Mouse (Mus musculus) hindbrain, embryonic 12.5 days (tissue): ENCODE data around the gene Baz1b. TPM values are rescaled to one million over a fixed set of nuclear protein-coding genes. Genes with fewer than 3 reads are reported as not detected.
"Not testable (repeated sequence)": the region's sequence is repeated elsewhere in the genome, so short reads cannot be mapped to it uniquely, and the experiment has no call there.

ENCODE experiments used
- ATAC-seq: fragments of 200-750 bp; cut with Nextera tagmentation; 2 replicates; pipeline ENCODE4 v1.8.0; 2017; ENCODE audit warnings: moderate TSS enrichment; ENCODE audit not compliant: low FRiP score
- H3K27ac ChIP-seq: fragments of 300-500 bp; sonication (generic); 2 replicates; pipeline ENCODE4 v1.5.1; 2016; ENCODE audit warnings: mild to moderate bottlenecking
- H3K27me3 ChIP-seq: fragments of 300-500 bp; sonication (generic); 2 replicates; pipeline ENCODE4 v1.6.1; 2016; ENCODE audit warnings: mild to moderate bottlenecking
- H3K36me3 ChIP-seq: fragments of 300-500 bp; sonication (generic); 2 replicates; pipeline ENCODE4 v1.6.1; 2016; ENCODE audit warnings: mild to moderate bottlenecking
- H3K4me1 ChIP-seq: fragments of 300-500 bp; sonication (generic); 2 replicates; pipeline ENCODE4 v1.6.1; 2016
- H3K4me2 ChIP-seq: fragments of 300-500 bp; sonication (generic); replicated peaks from 2 replicates; pipeline ENCODE4 v1.6.1; 2016; ENCODE audit warnings: mild to moderate bottlenecking
- H3K4me3 ChIP-seq: fragments of 300-500 bp; sonication (generic); 2 replicates; pipeline ENCODE4 v1.5.1; 2016; ENCODE audit warnings: mild to moderate bottlenecking
- H3K9ac ChIP-seq: fragments of 300-500 bp; sonication (generic); 2 replicates; pipeline ENCODE4 v1.6.1; 2016; ENCODE audit warnings: mild to moderate bottlenecking, moderate library complexity
- H3K9me3 ChIP-seq: fragments of 300-500 bp; sonication (generic); replicated peaks from 2 replicates; pipeline ENCODE4 v1.6.1; 2016; ENCODE audit warnings: mild to moderate bottlenecking
- whole genome bisulfite sequencing: fragments of 180-500 bp; shearing (Covaris S2); methylation state at CpG from one replicate; pipeline ENCODE4 v1.1.7; 2016; 5-methylcytosine and 5-hydroxymethylcytosine counted together
- polyA plus RNA-seq: library from polyadenylated mRNA; unstranded; fragments of >200 nt; fragmentation: Nextera tagmentation; extraction: Ambion mirVana; gene quantifications from 2 replicates; pipeline ENCODE4 v1.2.1, GENCODE M21; 2016

Gene Baz1b
- polyA plus RNA-seq, 1 experiment from 2014 or later: 63.6 TPM

DNA sequence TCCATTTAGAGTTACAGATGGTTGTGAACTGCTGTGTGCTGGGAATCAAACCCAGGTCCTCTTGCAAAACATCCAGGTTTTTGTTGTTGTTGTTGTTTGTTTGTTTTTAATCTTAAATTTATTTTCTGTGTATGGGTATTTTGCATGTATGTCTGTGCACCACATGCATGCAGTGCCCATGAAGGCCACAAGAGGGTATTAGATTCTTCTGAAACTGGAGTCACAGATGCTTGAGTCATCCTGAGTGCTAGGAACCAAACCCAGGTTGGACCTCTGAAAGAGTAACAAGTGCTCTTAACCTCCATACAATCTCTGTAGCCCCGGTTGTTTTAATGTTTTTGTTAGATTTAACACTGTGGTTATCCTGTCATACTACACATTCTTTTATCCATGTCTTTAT, 21.1 kb downstream of the Baz1b start:
- Histone ChIP-seq H3K36me3 (peaks cover 84% of the 10 kb centered on the region), H3K9me3 (no peaks in the 10 kb centered on the region), H3K9ac (no peak overlapping the region), H3K4me1 (no peaks in the 10 kb centered on the region), H3K27me3 (no peaks in the 10 kb centered on the region), H3K4me3 (no peak overlapping the region), H3K27ac (no peak overlapping the region), H3K4me2 (no peak overlapping the region)
- WGBS: 95% methylated on average over 1 of the region's 1 CpGs
- ATAC-seq: no peak

DNA sequence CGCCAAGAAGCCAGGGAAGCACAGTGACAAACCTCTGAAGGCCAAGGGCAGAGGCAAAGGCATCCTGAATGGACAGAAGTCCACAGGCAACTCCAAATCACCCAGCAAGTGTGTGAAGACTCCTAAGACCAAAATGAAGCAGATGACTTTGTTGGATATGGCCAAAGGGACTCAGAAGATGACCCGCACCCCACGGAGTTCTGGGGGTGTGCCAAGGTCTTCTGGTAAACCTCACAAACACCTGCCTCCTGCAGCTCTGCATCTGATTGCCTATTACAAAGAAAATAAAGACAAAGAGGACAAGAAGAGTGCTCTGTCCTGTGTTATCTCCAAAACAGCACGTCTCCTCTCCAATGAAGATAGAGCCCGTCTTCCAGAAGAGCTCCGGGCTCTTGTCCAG, 29.8 kb downstream of the Baz1b start:
- Histone ChIP-seq H3K36me3 (peaks cover 87% of the 10 kb centered on the region), H3K27me3 (no peaks in the 10 kb centered on the region), H3K4me1 (no peaks in the 10 kb centered on the region), H3K27ac (no peak overlapping the region), H3K4me2 (no peak overlapping the region), H3K9me3 (no peaks in the 10 kb centered on the region), H3K4me3 (no peak overlapping the region), H3K9ac (no peak overlapping the region)
- ATAC-seq: no peak
- WGBS: 94% methylated on average over 6 of the region's 6 CpGs

DNA sequence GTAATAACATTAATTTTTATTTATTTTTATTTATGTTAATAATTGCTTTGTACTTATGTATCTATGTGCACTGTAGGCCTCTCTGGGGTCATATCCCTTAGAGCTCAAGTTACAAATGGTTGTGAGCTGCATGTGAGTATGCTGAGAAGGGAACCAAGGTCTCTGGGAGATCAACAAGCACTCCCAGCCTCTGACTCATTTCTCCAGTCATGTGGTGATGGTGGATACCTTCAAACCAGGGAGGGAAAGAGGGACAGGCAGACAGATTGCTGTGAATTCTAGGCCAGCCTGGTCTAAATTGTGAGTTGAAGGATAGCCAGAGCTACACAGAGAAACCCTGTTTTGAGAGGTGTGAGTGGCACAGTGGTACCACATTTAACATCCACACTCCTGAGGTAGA, 33.9 kb downstream of the Baz1b start:
- Histone ChIP-seq H3K27me3 (no peaks in the 10 kb centered on the region), H3K27ac (no peak overlapping the region), H3K4me2 (no peak overlapping the region), H3K4me3 (no peak overlapping the region), H3K9ac (no peak overlapping the region), H3K36me3 (peaks cover 88% of the 10 kb centered on the region), H3K9me3 (no peaks in the 10 kb centered on the region), H3K4me1 (no peaks in the 10 kb centered on the region)
- no peak for ATAC-seq

DNA sequence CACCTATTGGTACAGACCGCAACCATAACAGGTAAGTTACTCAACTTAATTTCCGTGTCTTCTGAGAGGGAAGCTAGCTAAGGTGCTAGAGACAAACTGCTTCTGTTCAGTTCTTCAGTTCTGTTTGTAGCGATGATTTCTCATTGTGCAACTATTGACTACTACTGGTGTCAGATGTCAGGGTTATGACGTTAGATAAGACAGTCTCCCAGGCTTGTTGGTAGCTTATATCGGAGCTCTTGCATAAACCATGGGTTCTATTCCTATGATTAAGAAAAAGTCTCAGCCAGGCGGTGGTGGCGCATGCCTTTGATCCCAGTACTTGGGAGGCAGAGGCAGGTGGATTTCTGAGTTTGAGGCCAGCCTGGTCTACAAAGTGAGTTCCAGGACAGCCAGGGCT, 35.0 kb downstream of the Baz1b start:
- Histone ChIP-seq H3K36me3 (peaks cover 85% of the 10 kb centered on the region), H3K27ac (no peak overlapping the region), H3K4me2 (no peak overlapping the region), H3K4me1 (no peaks in the 10 kb centered on the region), H3K9me3 (no peaks in the 10 kb centered on the region), H3K9ac (no peak overlapping the region), H3K27me3 (no peaks in the 10 kb centered on the region), H3K4me3 (no peak overlapping the region)
- 94% methylated on average over 7 of the region's 7 CpGs for WGBS
- ATAC-seq: no peak

DNA sequence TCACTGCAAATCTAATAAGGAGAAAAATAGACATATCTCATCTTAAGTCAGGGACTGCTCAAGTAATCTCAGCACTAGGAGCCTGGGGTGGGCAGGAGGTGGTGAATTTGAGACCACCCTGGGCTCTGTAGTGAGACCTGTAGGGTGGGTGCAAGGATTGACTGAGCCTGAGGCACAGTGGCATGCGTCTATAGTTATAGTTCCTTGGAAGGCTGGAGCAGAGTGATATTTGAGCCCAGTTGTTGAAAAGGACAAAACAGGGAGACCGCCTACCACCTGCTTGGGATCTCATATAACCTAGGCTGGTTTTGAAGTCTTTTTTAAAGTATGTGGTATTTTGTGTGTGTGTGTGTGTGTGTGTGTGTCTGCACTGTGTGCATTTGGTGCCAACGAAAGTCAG, 37.1 kb downstream of the Baz1b start:
- 94% methylated on average over 3 of the region's 3 CpGs for WGBS
- H3K4me1 ChIP-seq: no peaks in the 10 kb centered on the region
- H3K4me3 ChIP-seq: no peak overlapping the region
- peaks cover 83% of the 10 kb centered on the region for H3K36me3 ChIP-seq
- no peak overlapping the region for H3K9ac ChIP-seq
- no peaks in the 10 kb centered on the region for H3K9me3 ChIP-seq
- no peak overlapping the region for H3K27ac ChIP-seq
- no peak overlapping the region for H3K4me2 ChIP-seq
- no peak for ATAC-seq
- no peaks in the 10 kb centered on the region for H3K27me3 ChIP-seq

DNA sequence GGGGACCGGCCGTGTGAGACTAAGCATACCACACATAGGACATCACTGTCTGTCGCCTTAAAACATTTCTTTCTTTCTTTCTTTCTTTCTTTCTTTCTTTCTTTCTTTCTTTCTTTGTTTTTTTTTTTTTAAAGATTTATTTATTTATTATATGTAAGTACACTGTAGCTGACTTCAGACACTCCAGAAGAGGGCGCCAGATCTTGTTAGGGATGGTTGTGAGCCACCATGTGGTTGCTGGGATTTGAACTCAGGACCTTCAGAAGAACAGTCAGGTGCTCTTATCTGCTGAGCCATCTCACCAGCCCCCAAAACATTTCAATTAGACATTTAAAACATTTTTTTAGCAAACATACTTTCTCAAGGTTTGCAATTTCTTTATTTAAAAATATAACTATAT, 38.8 kb downstream of the Baz1b start:
- ATAC-seq, H3K9ac ChIP-seq, H3K27me3 ChIP-seq, H3K9me3 ChIP-seq, H3K4me1 ChIP-seq, H3K4me2 ChIP-seq, H3K27ac ChIP-seq, H3K4me3 ChIP-seq: not testable (repeated sequence)
- WGBS: 94% methylated on average over 4 of the region's 4 CpGs
- peaks cover 86% of the 10 kb centered on the region for H3K36me3 ChIP-seq

DNA sequence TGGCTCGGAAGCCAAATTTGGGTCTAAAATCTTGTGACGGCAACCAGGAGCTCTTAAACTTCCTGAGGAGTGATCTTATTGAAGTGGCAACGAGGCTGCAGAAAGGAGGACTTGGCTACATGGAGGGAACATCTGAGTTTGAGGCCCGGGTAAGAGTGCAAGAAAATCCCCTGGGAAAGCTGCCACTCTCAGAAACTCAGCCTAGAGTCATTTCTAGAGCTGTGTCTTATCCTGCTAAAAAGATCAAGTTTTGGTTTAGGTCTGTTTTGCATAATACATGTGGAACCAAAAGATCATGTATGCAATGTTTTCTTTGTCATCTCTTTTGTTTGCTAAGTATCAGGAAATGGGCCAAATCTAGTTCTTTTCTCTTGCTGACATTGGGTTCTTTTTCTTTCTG, 43.1 kb downstream of the Baz1b start:
- WGBS: 87% methylated on average over 4 of the region's 4 CpGs
- H3K4me1 ChIP-seq: no peaks in the 10 kb centered on the region

DNA sequence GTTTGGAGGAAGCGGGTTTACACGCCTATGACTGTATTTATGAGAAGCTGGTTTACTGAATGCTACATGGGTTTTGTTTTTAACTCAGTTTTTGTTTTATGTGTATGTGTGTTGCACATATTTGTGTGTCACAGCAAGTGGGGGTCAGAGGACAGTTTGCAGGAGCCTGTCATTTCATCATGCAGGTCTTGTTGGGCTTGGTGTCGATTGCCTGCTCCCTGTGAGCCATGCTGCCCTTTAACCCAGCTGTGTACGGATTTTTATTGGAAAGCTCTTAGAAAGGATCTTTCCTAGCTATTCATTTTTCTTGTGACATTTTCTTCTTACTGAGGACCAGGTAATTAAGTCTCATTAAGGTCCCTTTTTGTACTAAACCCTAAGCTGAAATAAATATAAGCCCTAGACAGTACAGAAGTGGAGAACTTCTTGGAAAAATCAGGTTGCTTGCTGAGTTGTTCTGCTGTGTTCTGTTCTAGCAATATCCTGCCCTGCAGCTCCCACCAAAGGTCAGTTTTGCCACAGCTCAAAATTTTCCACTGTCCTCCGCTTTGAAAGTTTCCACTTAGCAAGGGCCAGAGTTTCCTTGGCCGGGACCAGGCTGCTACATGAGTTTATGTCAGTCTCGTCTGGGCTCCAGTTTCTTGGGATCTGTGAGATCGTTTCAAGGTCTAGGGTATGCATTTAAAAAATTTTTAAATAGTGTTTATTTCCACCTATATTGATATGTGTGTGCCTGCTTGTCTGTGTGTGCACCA, 46.3 kb downstream of the Baz1b start:
- H3K4me2 ChIP-seq: no peak overlapping the region
- WGBS: 86% methylated on average over 8 of the region's 8 CpGs
- no peaks in the 10 kb centered on the region for H3K4me1 ChIP-seq
- H3K9me3 ChIP-seq: no peaks in the 10 kb centered on the region
- no peaks in the 10 kb centered on the region for H3K27me3 ChIP-seq
- no peak overlapping the region for H3K4me3 ChIP-seq
- H3K36me3 ChIP-seq: peaks cover 93% of the 10 kb centered on the region
- H3K9ac ChIP-seq: no peak overlapping the region
- ATAC-seq: no peak
- H3K27ac ChIP-seq: no peak overlapping the region

More for the DNA sequence above, 43.1 kb downstream of the Baz1b start:
- no peak for ATAC-seq
- Histone ChIP-seq H3K9me3 (no peaks in the 10 kb centered on the region), H3K27ac (no peak overlapping the region), H3K9ac (no peak overlapping the region), H3K27me3 (no peaks in the 10 kb centered on the region), H3K4me2 (no peak overlapping the region), H3K4me3 (no peak overlapping the region), H3K36me3 (peaks cover 88% of the 10 kb centered on the region)

DNA sequence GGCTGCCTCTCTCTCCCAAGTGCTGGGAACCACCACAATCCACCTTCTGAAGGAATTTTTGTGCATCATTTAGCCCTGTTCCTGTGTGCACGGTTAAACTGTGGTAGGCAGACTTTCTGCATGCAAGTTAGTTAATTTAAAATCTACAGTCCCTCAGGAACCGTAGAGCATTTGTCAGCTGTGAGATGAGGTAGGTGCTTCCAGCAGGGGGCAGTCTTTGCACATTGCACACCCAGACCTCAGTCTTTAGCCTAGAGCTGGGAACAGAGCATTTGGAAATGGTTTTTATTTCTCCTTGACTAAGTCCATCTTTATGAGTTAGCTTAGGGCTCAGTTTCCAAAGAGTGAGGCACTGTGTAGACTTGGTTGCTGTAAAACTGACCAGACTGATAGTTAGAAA, 49.5 kb downstream of the Baz1b start:
- WGBS: 53% methylated on average over 2 of the region's 2 CpGs
- no peak overlapping the region for H3K4me3 ChIP-seq
- no peak overlapping the region for H3K9ac ChIP-seq
- H3K4me1 ChIP-seq: no peaks in the 10 kb centered on the region
- peaks cover 98% of the 10 kb centered on the region for H3K36me3 ChIP-seq
- H3K27ac ChIP-seq: no peak overlapping the region
- no peaks in the 10 kb centered on the region for H3K27me3 ChIP-seq
- H3K9me3 ChIP-seq: no peaks in the 10 kb centered on the region
- ATAC-seq: no peak
- H3K4me2 ChIP-seq: no peak overlapping the region

DNA sequence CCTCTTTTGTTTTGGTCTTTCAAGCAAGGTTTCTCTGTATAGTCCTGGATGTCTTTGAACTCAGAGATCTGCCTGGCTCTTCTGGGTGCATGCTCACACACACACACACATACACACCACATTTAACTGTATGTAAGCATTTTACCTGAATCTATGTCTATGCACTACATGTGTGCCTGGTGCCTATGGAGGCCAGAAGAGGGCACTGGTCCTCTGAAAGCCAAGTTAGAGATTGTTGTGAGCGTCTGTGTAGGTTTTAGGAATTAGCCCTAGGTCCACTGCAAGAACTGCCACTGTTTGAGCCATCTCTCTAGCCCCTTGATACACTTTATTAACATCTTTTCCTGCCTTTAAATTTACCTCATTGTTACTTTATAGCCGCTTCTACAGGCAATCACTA, 51.8 kb downstream of the Baz1b start:
- H3K36me3 ChIP-seq: peaks cover 97% of the 10 kb centered on the region
- no peaks in the 10 kb centered on the region for H3K9me3 ChIP-seq
- H3K27me3 ChIP-seq: no peaks in the 10 kb centered on the region
- H3K4me3 ChIP-seq: no peak overlapping the region
- no peak overlapping the region for H3K27ac ChIP-seq
- no peaks in the 10 kb centered on the region for H3K4me1 ChIP-seq
- H3K4me2 ChIP-seq: no peak overlapping the region
- no peak overlapping the region for H3K9ac ChIP-seq
- WGBS: 85% methylated on average over 2 of the region's 2 CpGs
- no peak for ATAC-seq

DNA sequence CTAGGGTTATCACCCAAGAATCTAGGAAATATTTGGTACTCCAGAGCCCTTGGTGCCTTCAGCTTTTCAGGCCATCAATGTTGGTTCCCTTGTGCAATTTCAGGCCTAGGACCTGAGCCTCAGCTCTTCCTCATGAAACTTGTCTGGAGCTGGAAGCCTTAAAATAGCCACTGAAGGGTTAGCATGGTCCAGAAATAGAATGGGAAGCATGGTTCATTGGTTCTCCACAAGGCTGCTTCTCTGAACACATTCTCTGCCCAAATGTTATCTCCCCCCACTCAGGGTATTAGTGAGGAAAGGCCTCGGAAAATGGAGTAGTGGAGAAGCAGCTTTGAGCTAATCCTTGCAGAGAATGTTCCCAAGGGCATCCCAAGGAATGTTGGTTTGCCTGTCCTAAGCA, 54.4 kb downstream of the Baz1b start:
- Histone ChIP-seq H3K4me2 (no peak overlapping the region), H3K4me3 (no peak overlapping the region), H3K4me1 (peaks cover 2% of the 10 kb centered on the region; the same call in 1 of the 2 replicates), H3K27ac (no peak overlapping the region), H3K27me3 (no peaks in the 10 kb centered on the region), H3K36me3 (peaks cover 99% of the 10 kb centered on the region), H3K9me3 (no peaks in the 10 kb centered on the region), H3K9ac (no peak overlapping the region)
- 80% methylated on average over 1 of the region's 1 CpGs for WGBS
- ATAC-seq: no peak

DNA sequence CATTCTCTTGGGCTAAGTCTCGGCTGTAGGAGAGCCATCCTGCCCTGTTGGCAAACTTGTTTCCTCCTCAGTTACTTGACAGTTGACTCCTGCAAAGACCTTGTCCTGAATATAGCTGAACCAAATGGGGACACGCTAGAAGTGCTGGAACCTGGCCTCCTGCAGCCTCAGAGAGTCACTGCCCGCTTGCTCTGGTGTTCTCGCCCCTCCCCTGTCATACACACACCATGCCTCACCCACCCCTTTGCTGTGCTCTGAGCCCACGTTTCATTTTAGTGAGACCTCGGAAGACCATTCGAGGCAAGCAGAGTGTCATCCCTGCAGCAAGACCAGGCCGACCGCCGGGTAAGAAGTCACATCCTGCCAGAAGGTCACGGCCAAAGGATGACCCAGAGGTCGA, 55.1 kb downstream of the Baz1b start:
- no peak overlapping the region for H3K4me3 ChIP-seq
- H3K27me3 ChIP-seq: no peaks in the 10 kb centered on the region
- H3K9me3 ChIP-seq: no peaks in the 10 kb centered on the region
- no peak overlapping the region for H3K27ac ChIP-seq
- H3K4me1 ChIP-seq: peaks cover 3% of the 10 kb centered on the region; the same call in 1 of the 2 replicates
- no peak overlapping the region for H3K4me2 ChIP-seq
- WGBS: 81% methylated on average over 12 of the region's 12 CpGs
- no peak overlapping the region for H3K9ac ChIP-seq
- ATAC-seq: no peak
- peaks cover 99% of the 10 kb centered on the region for H3K36me3 ChIP-seq

DNA sequence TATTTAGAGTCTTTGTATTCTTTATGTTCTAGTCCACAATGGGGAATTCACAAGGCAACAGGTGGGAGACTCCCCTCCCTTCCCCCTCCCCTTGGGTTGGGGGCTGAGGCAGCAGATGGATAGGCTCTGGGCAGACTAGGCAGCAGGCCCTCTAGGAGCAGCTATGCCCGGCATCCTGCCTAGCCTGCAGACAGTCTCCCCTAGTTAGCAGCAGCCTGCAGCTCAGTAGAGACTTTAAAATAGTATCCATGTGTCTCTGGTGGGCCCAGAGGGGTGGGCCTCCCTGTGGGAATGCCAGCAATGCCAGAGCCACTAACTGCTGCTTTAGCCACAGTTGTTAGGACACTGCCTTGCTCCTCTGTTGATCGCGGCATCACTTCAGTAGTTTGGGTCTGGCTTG, 55.5 kb downstream of the Baz1b start:
- Histone ChIP-seq H3K27ac (0 out of 2 replicates have a peak overlapping the region, but pooled peaks have one; percentile 35), H3K9ac (0 out of 2 replicates have a peak overlapping the region, but pooled peaks have one; percentile 8), H3K36me3 (peaks cover 96% of the 10 kb centered on the region), H3K4me3 (no peak overlapping the region), H3K27me3 (no peaks in the 10 kb centered on the region), H3K4me1 (peaks cover 4% of the 10 kb centered on the region; the same call in 1 of the 2 replicates), H3K4me2 (no peak overlapping the region), H3K9me3 (no peaks in the 10 kb centered on the region)
- 90% methylated on average over 3 of the region's 3 CpGs for WGBS
- no peak for ATAC-seq
